Mouse (Mus musculus): Measurements from ENCODE around the gene Rfx2.

DNA sequence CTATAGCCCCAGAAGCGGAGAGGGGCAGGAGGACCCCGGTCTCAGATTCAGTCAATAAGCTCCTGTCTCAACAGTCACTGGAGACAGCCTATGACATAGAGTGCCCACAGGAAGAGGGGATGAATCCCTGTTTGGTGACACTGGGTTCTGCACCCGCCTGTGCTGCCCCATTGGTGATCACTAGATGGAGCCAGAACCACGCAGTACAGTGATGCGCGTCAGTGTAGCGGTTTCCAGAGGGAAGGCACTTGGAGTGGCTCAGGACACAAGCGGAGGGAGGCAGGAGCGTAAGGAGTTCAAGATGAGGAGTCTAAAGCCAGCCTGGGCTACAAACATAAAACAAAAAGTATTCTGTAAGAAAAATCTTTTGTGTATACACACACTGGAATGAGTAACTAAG, 22.3 kb downstream of the Rfx2 start:
- TF ChIP-seq GATA1 (IDR thresholded peaks at IDR 0.05; ENCODE audit: borderline replicate concordance, low read length), result no peak
- TF ChIP-seq FLI1 (IDR thresholded peaks at IDR 0.05; ENCODE audit: low read length), result no peak
